Mouse (Mus musculus): Measurements from ENCODE around the gene Lsamp. TPM values are rescaled to one million over a fixed set of nuclear protein-coding genes. Genes with fewer than 3 reads are reported as not detected.

The Lsamp gene
- 1 to 10 TPM; 1.1 to 1.8 TPM for total RNA-seq (2021)
- long read RNA-seq, experiment 1, result 0 reads
- long read RNA-seq, experiment 2, result 0 reads

GRCm38 (mm10) chr16:39984205-39984634 lies at the start of gene Lsamp:
TSS of gene Lsamp (plus strand) at chr16:39984361.
- peak in 1 of 2 experiments; percentile 35 for DNase-seq

- DNase-seq, result no peak
Observed at GRCm38 (mm10) chr16:39957686-39958085, 26.5 kb upstream of the Lsamp start.

- DNase-seq, result no peak
Observed at GRCm38 (mm10) chr16:39972712-39973111, 11.4 kb upstream of the Lsamp start.

- no peak for DNase-seq
Observed at GRCm38 (mm10) chr16:39984635-39985291, 602 bp downstream of the Lsamp start.

GRCm38 (mm10) chr16:39988466-39988865 lies 4.3 kb downstream of the Lsamp start:
- peak in 1 of 2 experiments; percentile 2 for DNase-seq

- DNase-seq, result no peak
Observed at GRCm38 (mm10) chr16:39994821-39995220, 10.7 kb downstream of the Lsamp start.

- DNase-seq, result no peak
Observed at GRCm38 (mm10) chr16:40008800-40009199, 24.6 kb downstream of the Lsamp start.

- DNase-seq, result no peak
Observed at GRCm38 (mm10) chr16:40011106-40011505, 26.9 kb downstream of the Lsamp start.

GRCm38 (mm10) chr16:40022611-40023010 lies 38.5 kb downstream of the Lsamp start:
- DNase-seq, result no peak

GRCm38 (mm10) chr16:40036719-40037118 lies 52.6 kb downstream of the Lsamp start:
- no peak for DNase-seq

- no peak for DNase-seq
Observed at GRCm38 (mm10) chr16:40059546-40059945, 75.4 kb downstream of the Lsamp start.

- DNase-seq, result no peak
Observed at GRCm38 (mm10) chr16:40059968-40060367, 75.8 kb downstream of the Lsamp start.

- DNase-seq, result no peak
Observed at GRCm38 (mm10) chr16:40060491-40060890, 76.3 kb downstream of the Lsamp start.

GRCm38 (mm10) chr16:40075556-40075955 lies 91.4 kb downstream of the Lsamp start:
- DNase-seq, result peak; percentile 12

- no peak for DNase-seq
Observed at GRCm38 (mm10) chr16:40080224-40080623, 96.1 kb downstream of the Lsamp start.

- DNase-seq, result no peak
Observed at GRCm38 (mm10) chr16:40104329-40104728, 120.2 kb downstream of the Lsamp start.

GRCm38 (mm10) chr16:40182918-40183317 lies 198.8 kb downstream of the Lsamp start:
- DNase-seq, result no peak

GRCm38 (mm10) chr16:40187987-40188590 lies 203.9 kb downstream of the Lsamp start:
- DNase-seq, result no peak

GRCm38 (mm10) chr16:40194401-40194800 lies 210.2 kb downstream of the Lsamp start:
- no peak for DNase-seq

- no peak for DNase-seq
Observed at GRCm38 (mm10) chr16:40194839-40195238, 210.7 kb downstream of the Lsamp start.

GRCm38 (mm10) chr16:40228627-40229026 lies 244.5 kb downstream of the Lsamp start:
- no peak for DNase-seq

GRCm38 (mm10) chr16:40233066-40233465 lies 248.9 kb downstream of the Lsamp start:
- no peak for DNase-seq

GRCm38 (mm10) chr16:40234151-40234895 lies 250.2 kb downstream of the Lsamp start:
- DNase-seq, result no peak
